In the genomic region with DNA sequence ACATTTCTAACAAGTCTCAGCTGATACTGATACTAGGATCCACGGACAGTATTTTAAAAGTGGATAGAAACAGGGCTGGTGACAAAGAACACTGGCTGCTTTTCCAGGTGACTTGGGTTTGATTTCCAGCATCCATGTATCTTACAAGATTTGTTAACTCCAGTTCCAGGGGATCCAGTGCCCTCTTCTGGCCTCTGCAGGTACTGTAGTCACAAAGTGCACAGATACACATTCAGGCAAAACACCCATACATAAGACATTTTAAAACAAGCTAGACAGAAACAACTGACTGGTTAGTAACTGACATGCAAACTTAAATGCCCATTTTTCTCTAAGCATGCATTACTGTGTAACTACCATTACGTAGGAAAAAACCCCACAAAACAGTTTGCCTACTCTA, we compare ENCODE assay signal across 9 mouse cellular contexts. TPM values are rescaled to one million over a fixed set of nuclear protein-coding genes. Genes with fewer than 3 reads are reported as not detected.
DNase-seq lines count a peak whose midpoint lies in the region; ATAC-seq and TF ChIP-seq lines count a peak whose summit lies in the region.
"Had no signal": no experiment of that assay in that cellular context is flagged by ENCODE, and none has a peak within 500 bp of the region (broad histone marks: within the 10 kb centered on the region; RNA-seq: fewer than 3 reads in every experiment).

No protein-coding gene starts in this region.

- in situ Hi-C loops in Patski (cut with MboI; ENCODE audit: low pct_unique_long_range_greater_than_20kb), result no loop called here

- H3K4me3 ChIP-seq in forebrain, postnatal 0 days (ENCODE audit: low read depth, low read length), result no peak overlapping the region
- no peak overlapping the region for H3K4me3 ChIP-seq in liver, embryonic 12.5 days

- DNase-seq in gastrocnemius, postnatal 14 days, result peak; percentile 25
- no peak for DNase-seq in gastrocnemius, postnatal 36 days
- DNase-seq in 3T3-L1 (ENCODE audit: low read depth, low spot score) (peak; percentile 69), Patski (ENCODE audit: low read depth, low spot score) (no peak)
- DNase-seq in forebrain, postnatal 0 days, result peak; percentile 58
- peak; percentile 25 to 30 for DNase-seq in thymus, postnatal 10 days (ENCODE audit: low spot score in 2 of 2)
- DNase-seq in ovary, postnatal 36 days (ENCODE audit: low spot score), result no peak

- H3K4me1 ChIP-seq in forebrain, postnatal 0 days (ENCODE audit: insufficient read depth), result peaks cover 5% of the 10 kb centered on the region; the same call in 1 of the 2 replicates
- H3K4me1 ChIP-seq in liver, embryonic 12.5 days, result peaks cover 24% of the 10 kb centered on the region

- CTCF ChIA-PET in Patski (lab: Charles Lee), result interaction anchor here (0.8 to 1.5 kb wide), 3 partner anchors 9 to 97 kb away, joined by 3 to 5 read pairs (median 5); no protein-coding TSS in a partner anchor

- H3K36me3 ChIP-seq in forebrain, postnatal 0 days (ENCODE audit: insufficient read depth), result peaks cover 12% of the 10 kb centered on the region; the same call in 1 of the 2 replicates
- H3K36me3 ChIP-seq in liver, embryonic 12.5 days, result peaks cover 29% of the 10 kb centered on the region

- POLR2A ChIA-PET in Patski (lab: Charles Lee), result interaction anchor here (1.0 kb wide), 1 partner anchor 109 kb away, joined by 3 read pairs; no protein-coding TSS in a partner anchor

- intact Hi-C loops in gastrocnemius, postnatal 14 days (cut with DNase I; ENCODE audit: low total_unique reads), result no loop called here
- intact Hi-C loops in gastrocnemius, postnatal 36 days (cut with DNase I), result no loop called here

- H3K9ac ChIP-seq in forebrain, postnatal 0 days, result no peak overlapping the region
- no peak overlapping the region for H3K9ac ChIP-seq in liver, embryonic 12.5 days

- no peaks in the 10 kb centered on the region for H3K9me3 ChIP-seq in forebrain, postnatal 0 days (ENCODE audit: low read length)
- H3K9me3 ChIP-seq in liver, embryonic 12.5 days (replicated peaks), result no peaks in the 10 kb centered on the region

- no peaks in the 10 kb centered on the region for H3K27me3 ChIP-seq in Patski
- no peaks in the 10 kb centered on the region for H3K27me3 ChIP-seq in forebrain, postnatal 0 days (ENCODE audit: insufficient read depth, low read length)
- H3K27me3 ChIP-seq in liver, embryonic 12.5 days (replicated peaks), result peaks cover 17% of the 10 kb centered on the region

- no peak overlapping the region for H3K27ac ChIP-seq in forebrain, postnatal 0 days (ENCODE audit: low read depth, low read length)
- H3K27ac ChIP-seq in liver, embryonic 12.5 days, result peak overlapping the region; percentile 33; the same call in 1 of the 2 replicates

- H3K4me2 ChIP-seq in forebrain, postnatal 0 days (ENCODE audit: low read depth), result no peak overlapping the region
- H3K4me2 ChIP-seq in liver, embryonic 12.5 days, result peak overlapping the region; percentile 90

- ATAC-seq in Patski, result no peak
- ATAC-seq in forebrain, postnatal 0 days, result no peak
- no peak for ATAC-seq in liver, embryonic 12.5 days

- peak; percentile 68 for TF ChIP-seq CTCF in Patski (IDR thresholded peaks at IDR 0.05)
- peak; percentile 62 for TF ChIP-seq CTCF in forebrain, postnatal 0 days (IDR thresholded peaks at IDR 0.05; ENCODE audit: low read depth)

- 91% methylated on average over 2 of the region's 2 CpGs for WGBS in forebrain, postnatal 0 days
- WGBS in liver, embryonic 12.5 days (ENCODE audit: insufficient replicate concordance), result 88% methylated on average over 2 of the region's 2 CpGs

RNA-seq across cellular contexts. Expression of gene Sec24c, which starts 1.1 kb away (rescaled TPM):
- 10 to 100 TPM; 56.7 to 60.1 TPM for total RNA-seq in gastrocnemius, postnatal 14 days (2021)
- total RNA-seq in gastrocnemius, postnatal 36 days (2021), result 10 to 100 TPM; 71.5 to 73.6 TPM
- 113 TPM for polyA plus RNA-seq in Patski (2021)
- 65.0 and 86.4 TPM in 2 replicates for total RNA-seq in forebrain, postnatal 0 days (2014; rRNA removed)
- polyA plus RNA-seq in forebrain, postnatal 0 days (2015; fragmentation: Nextera tagmentation; extraction: Ambion mirVana), result 46.0 and 57.1 TPM in 2 replicates
- 51.9 and 54.6 TPM in 2 replicates for polyA plus RNA-seq in liver, embryonic 12.5 days (2016; fragmentation: Nextera tagmentation; extraction: Ambion mirVana)

RNA-seq across cellular contexts. Expression of gene Synpo2l, which starts 4.8 kb away (rescaled TPM):
- 100 to 1,000 TPM; 197 to 244 TPM for total RNA-seq in gastrocnemius, postnatal 14 days (2021)
- total RNA-seq in gastrocnemius, postnatal 36 days (2021), result 100 to 1,000 TPM; 158 to 184 TPM
- polyA plus RNA-seq in Patski (2021), result 0.55 TPM
- 0.15 and 0.24 TPM in 2 replicates for total RNA-seq in forebrain, postnatal 0 days (2014; rRNA removed)
- polyA plus RNA-seq in forebrain, postnatal 0 days (2015; fragmentation: Nextera tagmentation; extraction: Ambion mirVana), result 0.17 and 0.19 TPM in 2 replicates
- polyA plus RNA-seq in liver, embryonic 12.5 days (2016; fragmentation: Nextera tagmentation; extraction: Ambion mirVana), result 0.25 and 0.54 TPM in 2 replicates

RNA-seq across cellular contexts. Expression of gene Myoz1, which starts 16.6 kb away (rescaled TPM):
- total RNA-seq in gastrocnemius, postnatal 14 days (2021), result 1,000 to 10,000 TPM; 1,986 to 2,341 TPM
- total RNA-seq in gastrocnemius, postnatal 36 days (2021), result 1,000 to 10,000 TPM; 3,097 to 3,157 TPM
- not detected for polyA plus RNA-seq in Patski (2021)
- total RNA-seq in forebrain, postnatal 0 days (2014; rRNA removed), result 0.15 and 0.57 TPM in 2 replicates
- 0.30 and 0.83 TPM in 2 replicates for polyA plus RNA-seq in forebrain, postnatal 0 days (2015; fragmentation: Nextera tagmentation; extraction: Ambion mirVana)
- polyA plus RNA-seq in liver, embryonic 12.5 days (2016; fragmentation: Nextera tagmentation; extraction: Ambion mirVana), result 0.38 TPM in 1 of 2 replicates, not detected in the other
- total RNA-seq: common myeloid progenitor, adult 5-6 weeks had no signal

RNA-seq across cellular contexts. Expression of gene Fut11, which starts 21.8 kb away (rescaled TPM):
- total RNA-seq in gastrocnemius, postnatal 14 days (2021), result 1 to 10 TPM; 6.6 to 7.0 TPM
- 1 to 10 TPM; 2.5 to 2.7 TPM for total RNA-seq in gastrocnemius, postnatal 36 days (2021)
- polyA plus RNA-seq in Patski (2021), result 9.2 TPM
- total RNA-seq in forebrain, postnatal 0 days (2014; rRNA removed), result 11.2 and 17.9 TPM in 2 replicates
- polyA plus RNA-seq in forebrain, postnatal 0 days (2015; fragmentation: Nextera tagmentation; extraction: Ambion mirVana), result 14.0 and 20.7 TPM in 2 replicates
- polyA plus RNA-seq in liver, embryonic 12.5 days (2016; fragmentation: Nextera tagmentation; extraction: Ambion mirVana), result 10.2 and 11.5 TPM in 2 replicates

RNA-seq across cellular contexts. Expression of gene Chchd1, which starts 29.8 kb away (rescaled TPM):
- total RNA-seq in gastrocnemius, postnatal 14 days (2021), result 100 to 1,000 TPM in 1 of 2 experiments, 10 to 100 TPM in 1; 98.5 to 106 TPM
- total RNA-seq in gastrocnemius, postnatal 36 days (2021), result 100 to 1,000 TPM in 1 of 2 experiments, 10 to 100 TPM in 1; 99.9 to 110 TPM
- 96.6 TPM for polyA plus RNA-seq in Patski (2021)
- total RNA-seq in forebrain, postnatal 0 days (2014; rRNA removed), result 238 and 257 TPM in 2 replicates
- polyA plus RNA-seq in forebrain, postnatal 0 days (2015; fragmentation: Nextera tagmentation; extraction: Ambion mirVana), result 222 and 300 TPM in 2 replicates
- polyA plus RNA-seq in liver, embryonic 12.5 days (2016; fragmentation: Nextera tagmentation; extraction: Ambion mirVana), result 178 and 187 TPM in 2 replicates

Comparison
In these comparisons a context has a peak if more than half of its experiments do, and no peak if none do; other contexts are left out.
1. DNase-seq: peak in gastrocnemius, postnatal 14 days (single experiment), 3T3-L1 (single experiment), forebrain, postnatal 0 days (single experiment) and thymus, postnatal 10 days (2 of 2); none in gastrocnemius, postnatal 36 days (0 of 2), Patski (single experiment) and ovary, postnatal 36 days (single experiment).
2. RNA of gene Synpo2l, which starts 4.8 kb away (total RNA-seq): 197 to 244 TPM in gastrocnemius, postnatal 14 days and 158 to 184 TPM in gastrocnemius, postnatal 36 days; 0.15 to 0.24 TPM in forebrain, postnatal 0 days; every median in the first group is over 100 times any median in the second.
3. RNA of gene Myoz1, which starts 16.6 kb away (total RNA-seq): 3,097 to 3,157 TPM in gastrocnemius, postnatal 36 days and 1,986 to 2,341 TPM in gastrocnemius, postnatal 14 days; 0.15 to 0.57 TPM in forebrain, postnatal 0 days; every median in the first group is over 1,000 times any median in the second.